Mouse (Mus musculus) liver, adult (tissue): Measurements from ENCODE around the gene Il1f8.

ENCODE experiments used
- GATA4 ChIP-seq: IDR thresholded peaks from 2 replicates; pipeline ENCODE4 v1.6.1; 2014; ENCODE audit warnings: mild to moderate bottlenecking, low read length; ENCODE audit not compliant: insufficient replicate concordance

The Il1f8 gene

DNA sequence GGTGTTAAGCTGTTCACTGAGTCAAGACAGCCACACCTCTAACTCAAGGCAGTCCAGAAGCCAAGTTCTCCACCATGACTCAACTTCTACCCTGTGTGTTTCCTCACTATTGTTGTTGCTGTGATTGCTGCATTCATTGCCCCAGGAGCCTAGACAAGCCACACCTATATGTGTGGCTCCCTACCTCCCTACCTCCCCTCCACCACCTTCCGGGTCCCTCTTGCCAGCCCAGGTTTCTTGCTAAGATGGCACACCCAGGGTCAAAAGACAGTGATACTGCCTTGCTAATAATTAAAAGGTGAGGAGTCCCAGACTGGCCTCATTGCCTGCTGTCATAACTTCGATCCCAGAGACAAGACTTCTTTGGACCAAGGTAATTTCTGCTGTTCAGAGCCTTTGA lies at the start of gene Il1f8:
TSS of gene Il1f8 (plus strand) at position 301 of the 400 bp plus-strand sequence.
- TF ChIP-seq GATA4: no peak

DNA sequence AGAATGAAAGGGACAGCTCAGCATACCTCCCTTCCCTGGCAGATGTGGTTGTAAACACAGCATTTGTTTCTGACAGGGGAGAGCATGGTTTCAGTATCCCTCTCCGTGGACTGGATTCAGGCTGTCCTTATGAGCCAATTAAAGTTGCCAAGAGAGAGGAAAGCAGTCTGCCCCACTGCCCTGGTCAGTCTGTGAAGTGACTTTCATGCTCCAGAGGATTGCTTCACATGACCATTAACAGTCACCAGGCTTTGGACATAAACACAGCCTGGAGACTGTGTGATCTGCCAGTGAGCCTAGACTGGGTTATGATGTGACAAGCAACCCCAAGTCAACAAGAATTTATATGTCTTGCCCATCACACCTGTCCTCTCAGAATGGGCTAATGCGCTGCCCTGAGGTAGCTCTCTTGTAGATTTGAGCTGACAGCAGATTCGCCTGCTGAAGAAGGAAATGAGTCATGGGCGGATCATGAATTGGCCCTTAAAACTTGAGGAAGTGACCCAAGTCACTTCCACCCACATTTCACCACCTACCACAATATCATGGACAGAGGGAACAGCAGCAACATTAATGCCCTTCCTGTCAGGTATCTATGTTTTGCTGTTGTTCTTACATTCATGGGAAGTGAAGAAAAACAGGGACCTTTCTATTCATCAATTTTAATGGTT lies 49.2 kb upstream of the Il1f8 start:
- TF ChIP-seq GATA4: no peak

DNA sequence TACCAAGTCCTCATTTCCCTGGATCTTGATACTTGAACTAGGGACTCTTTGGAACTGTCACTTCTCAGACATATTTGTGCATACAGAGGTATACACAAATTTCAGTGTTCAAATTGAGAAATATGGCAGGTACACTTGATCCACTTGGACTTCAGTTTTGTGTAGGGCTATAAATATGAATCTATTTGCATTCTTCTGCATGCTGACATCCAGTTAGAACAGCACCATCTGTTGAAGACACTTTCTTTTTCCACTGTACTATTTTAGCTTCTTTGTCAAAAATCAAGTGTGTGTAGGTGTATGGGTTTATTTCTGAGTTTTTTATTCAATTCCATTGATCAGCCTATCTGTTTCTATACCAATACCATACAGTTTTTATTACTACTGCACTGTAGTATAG lies 43.9 kb upstream of the Il1f8 start:
- no peak for TF ChIP-seq GATA4

DNA sequence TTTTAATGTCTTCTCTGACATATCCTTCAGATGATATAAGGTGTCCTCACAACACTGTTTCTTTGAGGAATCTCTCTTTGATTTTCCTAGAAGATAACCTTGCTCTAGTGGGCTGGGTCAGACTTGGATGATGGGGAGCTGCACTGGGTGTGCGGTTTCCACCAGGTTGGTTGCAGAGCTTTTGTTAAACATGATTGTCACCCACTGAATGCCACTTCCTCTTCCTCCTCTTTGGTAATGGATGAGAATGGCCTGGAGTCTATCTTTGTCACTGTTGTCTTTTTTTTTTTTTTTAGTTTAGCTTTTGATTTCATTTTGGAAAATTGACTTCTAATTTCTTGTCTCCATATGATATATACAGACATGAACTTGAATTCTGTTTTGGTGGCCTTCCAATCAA lies 18.6 kb upstream of the Il1f8 start:
- TF ChIP-seq GATA4: no peak

DNA sequence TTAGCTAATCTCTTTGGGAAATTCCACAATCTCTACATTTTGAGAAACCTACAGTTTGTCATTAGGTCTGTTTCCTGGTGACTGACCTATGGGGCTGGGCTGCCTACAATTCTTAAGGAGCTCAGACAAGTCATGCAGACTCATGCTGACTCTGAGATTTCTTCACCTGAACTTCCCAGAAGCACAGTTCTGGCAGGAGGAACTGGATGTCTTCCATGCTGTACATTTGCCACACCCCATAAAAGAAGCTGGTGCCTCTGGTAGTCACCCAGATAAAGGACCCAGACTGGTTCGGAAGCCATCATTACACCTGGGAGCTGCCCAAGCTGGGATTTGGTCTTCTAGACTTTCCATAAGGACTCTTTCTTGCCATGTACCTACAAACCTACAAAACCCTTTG lies 33.2 kb downstream of the Il1f8 start, which contains the start of gene Il1f9:
TSS of gene Il1f9 (plus strand) at position 301 of the 400 bp plus-strand sequence.
- TF ChIP-seq GATA4: no peak

DNA sequence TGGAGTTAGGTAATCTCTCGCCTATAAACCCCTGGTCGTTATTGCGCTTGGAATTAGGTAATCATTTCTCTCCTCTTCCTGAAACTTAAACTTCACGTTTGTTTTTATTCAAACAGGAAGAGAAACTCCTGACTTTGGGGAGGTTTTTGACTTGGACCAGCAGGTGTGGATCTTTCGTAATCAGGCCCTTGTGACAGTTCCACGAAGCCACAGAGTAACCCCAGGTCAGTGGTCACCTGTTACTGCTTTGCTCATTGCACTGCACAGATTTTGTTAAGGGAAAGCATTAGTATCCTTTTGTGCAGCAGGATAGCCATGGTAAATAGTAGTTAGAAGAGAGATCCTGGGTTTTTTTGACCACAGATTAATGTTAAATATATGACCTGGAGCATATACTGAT lies 34.6 kb downstream of the Il1f8 start:
- no peak for TF ChIP-seq GATA4

DNA sequence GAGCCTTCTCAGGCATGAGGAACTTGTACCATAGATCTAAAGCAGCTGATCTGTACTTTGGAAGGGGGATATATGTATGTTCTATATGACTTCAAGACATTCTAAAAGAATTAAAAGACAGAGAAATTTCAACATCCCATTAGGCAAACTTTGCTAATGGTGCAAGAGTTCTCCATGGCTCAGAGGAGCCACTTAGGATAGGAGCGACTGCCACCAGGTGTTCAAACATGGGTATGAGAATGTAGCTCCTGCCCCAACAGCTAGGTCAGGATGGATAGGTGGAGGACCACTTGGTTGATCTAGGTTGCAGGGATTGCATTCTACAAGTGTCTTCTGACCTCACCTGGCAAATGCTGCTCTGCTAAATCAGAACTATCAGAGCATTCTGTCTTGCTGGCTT lies 35.2 kb downstream of the Il1f8 start:
- TF ChIP-seq GATA4: no peak
